Mouse (Mus musculus) cerebellum, postnatal 4 days (tissue): ENCODE data around the gene Ano1.

ENCODE experiments used
- DNase-seq, 2 experiments: peaks; one replicate each; pipeline ENCODE4 v3.0.0; 2022; ENCODE audit warnings: low spot score in 2 of 2, mixed read lengths in 1 of 2

Ano1 gene

GRCm38 (mm10) chr7:144697870-144698269 is 53.9 kb downstream of the Ano1 start:
- no peak for DNase-seq

DNA sequence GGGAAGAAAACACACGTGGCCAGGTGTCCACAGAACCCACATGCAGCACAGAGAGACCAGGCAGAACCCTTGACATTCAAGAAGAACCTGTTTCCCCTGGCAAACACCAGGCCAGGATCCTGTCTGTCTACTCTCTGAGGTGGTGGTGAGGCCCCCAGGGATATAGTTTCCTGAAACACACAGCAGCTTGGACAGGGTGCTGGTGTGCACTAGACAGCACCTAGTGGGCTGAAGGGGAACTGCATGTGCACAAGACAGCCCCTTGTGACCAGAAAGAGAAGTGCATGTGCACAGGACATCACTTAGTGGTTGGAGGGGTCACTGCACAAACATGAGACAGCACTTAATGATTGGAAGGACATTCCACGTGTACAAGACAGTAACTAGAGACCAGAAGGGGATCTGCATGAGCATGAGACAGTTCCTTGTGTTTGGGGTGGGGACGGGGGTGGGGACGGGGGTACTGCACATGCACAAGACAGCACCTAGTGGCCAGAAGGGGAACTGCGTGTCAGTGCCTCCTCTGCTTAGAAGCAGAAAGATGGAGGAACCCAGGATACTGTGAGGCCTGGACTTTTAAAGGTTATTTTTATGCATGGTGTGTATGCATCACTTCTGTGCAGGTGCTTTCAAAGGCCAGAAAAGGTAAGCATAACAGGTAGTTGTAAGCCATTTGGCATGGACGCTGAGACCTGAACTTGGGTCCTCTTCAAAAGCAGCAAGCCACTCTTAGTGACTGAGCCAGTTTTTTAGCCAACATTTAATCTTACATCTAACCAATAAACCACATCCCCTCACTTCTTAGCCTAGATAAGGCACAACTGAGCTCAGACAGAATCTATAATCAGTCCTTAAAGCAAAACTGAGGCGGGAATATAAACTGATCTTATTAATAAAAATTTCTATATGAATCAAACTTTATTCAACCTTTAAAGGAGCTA is 54.7 kb downstream of the Ano1 start:
- peak in 1 of 2 experiments; percentile 28 for DNase-seq

DNA sequence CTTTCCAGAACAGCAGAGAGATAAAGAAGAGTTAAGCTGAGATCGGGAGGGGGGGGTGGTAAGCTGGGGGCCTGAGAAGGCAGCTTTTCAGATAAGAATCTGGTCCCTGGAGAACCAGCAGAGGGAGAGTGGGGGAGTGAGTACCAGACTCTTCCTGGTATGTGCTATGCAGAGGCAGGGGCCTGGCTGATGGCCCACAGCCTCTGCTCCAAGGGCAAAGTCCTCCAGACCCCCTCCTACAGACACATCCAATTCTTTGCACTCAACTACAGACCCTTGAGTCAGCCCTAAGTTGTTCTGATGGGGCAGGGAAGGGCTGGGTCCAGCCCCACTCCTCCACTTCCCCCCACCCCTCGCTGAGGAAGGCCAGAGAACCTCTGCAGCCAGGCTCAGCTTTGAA is 61.9 kb downstream of the Ano1 start:
- no peak for DNase-seq

- no peak for DNase-seq
These were observed 62.6 kb downstream of the Ano1 start for GRCm38 (mm10) chr7:144689136-144689535.

DNA sequence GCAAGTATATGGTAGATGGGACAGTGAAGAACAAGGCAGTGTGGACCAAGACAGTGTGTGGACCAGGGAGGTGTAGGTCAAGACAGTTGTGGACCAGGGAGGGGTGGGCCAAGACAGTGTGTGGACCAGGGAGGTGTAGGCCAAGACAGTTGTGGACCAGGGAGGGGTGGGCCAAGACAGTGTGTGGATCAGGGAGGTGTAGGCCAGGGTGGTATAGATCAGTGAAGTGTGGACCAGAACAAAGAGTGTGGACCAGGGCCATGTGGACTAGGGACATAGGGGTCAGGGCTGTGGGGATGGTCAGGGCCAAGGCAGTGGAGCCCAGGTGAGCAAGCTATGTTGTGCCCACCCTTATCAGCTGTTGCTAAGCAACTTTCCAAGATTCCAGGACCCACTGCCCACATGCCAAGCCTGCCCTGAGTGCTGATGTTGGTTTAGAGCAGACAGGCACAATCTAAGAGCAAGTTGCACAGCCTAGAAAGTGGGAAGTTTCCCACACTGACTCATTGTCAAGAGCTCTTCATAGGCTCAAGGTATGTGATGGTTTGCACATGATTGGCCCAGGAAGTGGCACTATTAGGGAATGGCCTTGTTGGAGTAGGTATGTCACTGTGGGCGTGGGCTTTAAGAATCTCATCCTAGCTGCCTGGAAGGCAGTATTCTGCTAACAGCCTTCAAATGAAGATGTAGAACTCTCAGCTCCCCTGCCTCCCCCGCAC is 64.0 kb downstream of the Ano1 start:
- no peak for DNase-seq

GRCm38 (mm10) chr7:144684947-144685346 is 66.8 kb downstream of the Ano1 start:
- DNase-seq: no peak

GRCm38 (mm10) chr7:144684467-144684866 is 67.3 kb downstream of the Ano1 start:
- DNase-seq: peak in 1 of 2 experiments; percentile 56

DNA sequence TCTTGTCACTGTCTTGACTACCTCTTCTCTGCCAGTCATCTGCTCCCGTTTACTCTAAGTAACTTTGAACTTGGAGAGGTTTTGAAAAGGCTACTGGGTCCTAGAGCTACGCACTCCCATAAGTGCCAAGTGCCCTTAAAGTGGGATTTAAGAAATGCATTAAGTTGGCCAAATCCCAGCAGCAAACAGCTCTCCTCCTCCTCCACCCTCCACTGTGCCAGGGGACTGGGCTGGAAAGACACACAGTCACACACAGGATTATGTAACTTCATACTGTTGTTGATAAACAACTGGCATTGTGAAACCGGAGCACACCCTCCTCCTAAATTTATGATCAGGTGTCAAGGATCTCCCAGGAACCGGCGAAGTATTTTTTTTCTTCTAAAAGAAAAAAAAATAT is 71.7 kb downstream of the Ano1 start:
- DNase-seq: no peak

GRCm38 (mm10) chr7:144678241-144679030 is 73.3 kb downstream of the Ano1 start:
- peak in 1 of 2 experiments; percentile 19 for DNase-seq

- DNase-seq: peak in 1 of 2 experiments; percentile 13
These were observed 74.3 kb downstream of the Ano1 start for GRCm38 (mm10) chr7:144677341-144678086.

GRCm38 (mm10) chr7:144675632-144676031 is 76.1 kb downstream of the Ano1 start:
- no peak for DNase-seq

- DNase-seq: no peak
These were observed 81.9 kb downstream of the Ano1 start for GRCm38 (mm10) chr7:144669895-144670294.

- no peak for DNase-seq
These were observed 83.0 kb downstream of the Ano1 start for GRCm38 (mm10) chr7:144668603-144669278.

- DNase-seq: no peak
These were observed 84.7 kb downstream of the Ano1 start for GRCm38 (mm10) chr7:144667091-144667490.

GRCm38 (mm10) chr7:144665585-144665984 is 86.2 kb downstream of the Ano1 start:
- DNase-seq: no peak

- DNase-seq: no peak
These were observed 88.2 kb downstream of the Ano1 start for GRCm38 (mm10) chr7:144663566-144663965.

DNA sequence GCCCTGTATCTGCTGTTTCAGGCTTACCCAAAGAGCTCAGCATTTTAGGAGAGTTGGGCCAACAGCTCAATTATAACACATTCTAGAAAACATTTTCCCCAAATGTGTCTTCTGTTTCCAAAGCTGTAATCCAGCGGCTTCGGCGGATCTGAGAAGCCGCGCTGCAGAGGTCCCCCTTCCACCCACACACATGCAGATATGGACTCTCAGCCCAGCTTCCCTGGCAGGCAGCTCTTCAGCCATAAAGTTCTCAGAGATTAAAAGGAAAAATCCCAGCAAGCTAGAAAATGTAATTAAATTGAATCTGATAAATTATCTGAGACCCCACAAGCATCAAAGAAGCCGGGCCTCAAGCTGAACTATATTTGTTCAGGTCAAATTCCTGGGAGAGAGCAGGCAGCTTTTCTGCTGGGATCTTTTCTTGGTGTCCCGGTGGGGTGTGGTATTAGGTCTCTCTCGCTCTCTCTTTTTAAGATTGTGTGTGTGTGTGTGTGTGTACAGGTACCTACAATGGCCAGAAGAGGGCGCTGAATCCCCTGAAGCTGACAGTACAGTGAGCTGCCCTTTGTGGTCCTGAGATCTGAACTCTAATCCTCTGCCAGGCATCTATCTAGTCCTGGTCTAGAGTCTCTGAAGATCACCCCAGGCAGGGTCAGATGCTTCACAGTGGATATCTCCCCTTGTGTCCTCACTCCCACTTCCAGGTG is 95.4 kb downstream of the Ano1 start:
- DNase-seq: no peak

GRCm38 (mm10) chr7:144653681-144654425 is 97.9 kb downstream of the Ano1 start:
- peak; percentile 29 to 70 for DNase-seq

GRCm38 (mm10) chr7:144647547-144647946 is 104.2 kb downstream of the Ano1 start:
- DNase-seq: peak in 1 of 2 experiments; percentile 26
